Mouse (Mus musculus) c-Kit-positive CD71-negative TER-119-negative erythroid progenitor cells, embryonic 14.5 days (primary cell): ENCODE data around the gene Ehd2.

ENCODE experiments used
- DNase-seq: peaks from one replicate; pipeline ENCODE4 v3.0.0-alpha.2; 2013; ENCODE audit warnings: low read depth

Gene Ehd2

DNA sequence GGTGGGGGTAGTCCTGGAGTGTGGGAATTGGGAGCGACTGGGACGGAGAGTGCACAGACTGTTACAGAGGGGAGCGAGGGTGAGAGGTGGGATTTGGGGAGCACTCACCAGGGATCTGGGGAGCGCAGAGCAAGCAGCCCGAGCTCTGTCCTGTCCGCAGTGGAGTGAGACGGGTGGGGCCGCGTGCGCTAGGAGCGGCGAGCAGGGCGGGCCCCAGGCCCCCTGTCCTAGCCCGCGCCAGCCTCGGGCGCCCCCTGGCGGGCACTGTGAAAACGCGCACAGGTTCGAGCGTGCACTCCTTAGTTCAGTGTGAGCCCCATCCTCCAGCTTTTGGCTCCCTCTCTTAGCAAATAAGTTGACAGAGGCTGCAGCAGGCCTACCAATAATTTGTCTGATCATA is at the start of gene Ehd2:
Gene Ehd2 (minus strand): TSS at position 256 of the 400 bp plus-strand sequence.
- peak; percentile 62 for DNase-seq

GRCm38 (mm10) chr7:16015384-16015783 is 48.0 kb upstream of the Ehd2 start:
- DNase-seq: no peak

DNA sequence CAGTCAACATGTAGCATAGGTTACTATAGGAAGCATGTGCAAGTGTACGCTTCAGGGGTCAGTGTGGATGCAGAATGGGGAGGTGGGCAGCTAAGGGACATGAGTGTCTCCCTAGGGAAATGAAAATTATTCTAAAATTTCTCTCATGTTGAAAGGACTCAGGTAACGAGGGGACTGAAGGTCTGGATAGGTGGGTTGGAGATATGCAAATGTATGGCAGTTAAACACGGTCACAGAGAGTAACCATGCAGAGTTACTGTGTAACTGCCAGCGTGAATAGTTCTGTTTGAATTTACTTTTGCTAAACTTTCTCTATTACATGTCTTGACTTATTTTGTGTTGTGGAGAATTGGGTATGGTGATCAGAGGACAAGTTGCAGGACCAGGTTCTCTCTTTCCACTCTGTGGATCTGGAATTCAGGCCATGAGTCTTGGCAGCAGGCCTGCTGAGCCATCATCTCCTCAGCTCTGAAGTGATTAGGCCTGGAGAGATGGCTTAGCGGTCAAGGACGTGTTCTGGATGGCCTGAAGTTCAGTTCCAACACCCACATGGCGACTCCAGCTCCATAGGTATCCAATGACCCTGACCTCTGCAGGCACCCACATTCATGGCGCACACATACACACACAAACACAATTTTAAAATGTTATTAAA is 47.3 kb upstream of the Ehd2 start:
- no peak for DNase-seq

DNA sequence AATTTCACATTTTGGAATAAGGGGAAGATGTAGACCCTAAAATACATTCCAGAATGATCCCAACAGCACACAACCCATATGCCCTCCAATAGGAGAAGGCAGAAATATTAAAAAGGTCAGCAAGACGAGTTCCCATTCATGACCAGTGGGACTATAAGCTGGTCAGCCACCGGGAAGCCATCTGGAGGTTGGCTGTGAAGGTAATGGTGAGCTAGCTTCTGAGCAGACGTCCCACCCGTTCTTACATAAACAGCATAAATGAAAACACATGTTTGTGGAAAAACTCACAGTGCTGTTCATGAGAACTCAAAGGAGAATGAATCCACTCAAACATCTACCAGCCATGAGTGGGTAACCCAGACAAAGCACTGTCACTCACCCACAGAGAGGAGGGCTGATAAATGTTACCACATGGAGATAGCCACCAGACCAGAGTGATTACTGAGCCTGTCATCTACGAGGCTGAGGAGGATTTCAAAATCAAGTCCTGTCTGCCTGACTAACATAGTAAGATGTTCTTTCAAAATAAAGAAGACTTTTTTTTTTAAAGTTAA is 46.4 kb upstream of the Ehd2 start:
- no peak for DNase-seq

DNA sequence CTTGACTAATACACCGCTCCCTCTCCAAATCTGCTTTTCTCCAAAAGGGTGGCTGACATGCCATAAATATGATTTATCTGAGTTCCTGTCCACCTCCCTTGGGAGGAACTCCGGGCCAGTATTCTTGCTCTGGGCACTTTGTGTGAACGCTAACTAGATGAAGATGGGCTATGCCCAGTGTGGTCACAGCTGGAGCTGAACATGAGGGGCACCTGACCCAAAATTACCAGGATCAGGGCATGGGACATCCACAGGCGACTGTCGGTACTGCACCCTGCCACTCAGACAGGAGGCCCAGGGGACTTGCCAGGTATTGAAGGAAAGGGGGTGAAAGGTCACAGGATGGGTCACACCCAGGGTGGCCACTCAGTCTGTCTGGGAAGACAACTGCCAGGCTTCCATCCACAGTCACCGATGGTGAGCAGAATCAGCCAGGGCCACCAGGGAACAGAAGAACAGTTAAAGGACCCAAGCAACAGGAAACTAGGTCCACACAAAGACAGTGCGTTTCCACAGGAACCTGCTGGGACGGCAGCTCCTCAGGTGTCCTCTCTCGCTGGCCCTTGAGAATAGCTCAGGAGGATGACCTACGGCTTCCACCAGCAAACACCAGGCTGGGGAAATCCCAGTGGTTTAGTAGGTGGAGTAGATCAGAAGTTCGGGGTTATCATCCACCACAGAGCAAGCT is 45.4 kb upstream of the Ehd2 start:
- DNase-seq: no peak

GRCm38 (mm10) chr7:16011418-16012085 is 44.2 kb upstream of the Ehd2 start:
- DNase-seq: no peak

- no peak for DNase-seq
These were observed 43.3 kb upstream of the Ehd2 start for GRCm38 (mm10) chr7:16010649-16011048.

DNA sequence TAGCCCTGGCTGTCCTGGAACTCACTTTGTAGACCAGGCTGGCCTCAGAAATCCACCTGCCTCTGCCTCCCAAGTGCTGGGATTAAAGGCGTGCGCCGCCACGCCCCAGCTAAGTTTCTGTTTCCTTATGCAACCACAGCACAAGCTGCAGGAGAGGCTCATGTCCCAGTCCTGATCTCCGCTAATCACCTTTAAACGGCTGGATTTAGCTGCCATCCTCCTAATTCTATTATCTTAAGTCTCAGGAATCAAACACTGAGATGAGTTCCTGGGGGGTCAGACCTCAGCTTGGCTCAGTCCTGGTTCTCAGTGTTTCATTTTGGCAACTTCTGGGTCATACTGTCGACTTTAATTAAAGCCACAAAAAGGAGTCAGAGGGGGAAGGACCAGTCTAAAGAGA is 42.3 kb upstream of the Ehd2 start:
- DNase-seq: no peak

DNA sequence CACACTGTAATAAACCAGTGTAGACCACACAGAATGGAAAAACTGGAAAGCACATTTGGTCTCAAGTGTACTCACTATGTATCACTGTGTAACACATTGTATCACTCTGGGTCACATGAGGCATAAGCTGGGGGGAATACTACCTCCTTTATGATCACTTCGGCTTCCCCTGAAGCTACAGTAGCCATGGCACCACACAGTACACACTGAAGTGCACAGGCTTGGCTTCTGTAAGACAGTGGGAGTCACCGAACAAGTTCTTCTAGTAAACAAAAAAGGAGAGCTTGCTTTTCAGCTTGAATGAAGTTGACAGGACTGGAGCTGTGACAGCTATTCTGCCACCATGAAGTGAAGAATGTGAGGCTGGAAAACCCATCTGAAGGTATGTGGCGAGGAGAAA is 37.7 kb upstream of the Ehd2 start:
- DNase-seq: no peak

- DNase-seq: no peak
These were observed 37.0 kb upstream of the Ehd2 start for GRCm38 (mm10) chr7:16004177-16004856.

- DNase-seq: no peak
These were observed 35.7 kb upstream of the Ehd2 start for GRCm38 (mm10) chr7:16003032-16003431.

DNA sequence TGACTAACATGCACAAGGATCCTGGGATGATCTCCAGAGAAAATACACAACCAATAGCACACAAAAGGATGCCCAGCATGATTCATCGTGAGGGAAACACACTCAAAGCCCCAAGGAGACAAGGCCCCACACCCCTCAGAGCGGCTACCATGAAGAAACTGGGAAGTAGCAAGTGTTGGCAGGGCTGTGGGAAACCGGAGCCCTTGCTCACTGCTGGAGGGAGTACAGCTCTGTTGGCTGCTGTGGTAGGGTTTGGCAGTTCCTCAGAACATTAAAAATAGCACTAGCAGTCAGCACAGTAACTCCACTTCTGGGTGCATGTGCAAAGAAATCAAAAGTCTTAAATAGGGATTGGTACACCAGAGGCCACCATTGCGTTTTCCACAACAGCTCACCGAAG is 34.8 kb upstream of the Ehd2 start:
- DNase-seq: no peak

- no peak for DNase-seq
These were observed 34.3 kb upstream of the Ehd2 start for GRCm38 (mm10) chr7:16001691-16002090.

- DNase-seq: no peak
These were observed 26.4 kb upstream of the Ehd2 start for GRCm38 (mm10) chr7:15993789-15994188.

- DNase-seq: no peak
These were observed 25.8 kb upstream of the Ehd2 start for GRCm38 (mm10) chr7:15993152-15993551.

DNA sequence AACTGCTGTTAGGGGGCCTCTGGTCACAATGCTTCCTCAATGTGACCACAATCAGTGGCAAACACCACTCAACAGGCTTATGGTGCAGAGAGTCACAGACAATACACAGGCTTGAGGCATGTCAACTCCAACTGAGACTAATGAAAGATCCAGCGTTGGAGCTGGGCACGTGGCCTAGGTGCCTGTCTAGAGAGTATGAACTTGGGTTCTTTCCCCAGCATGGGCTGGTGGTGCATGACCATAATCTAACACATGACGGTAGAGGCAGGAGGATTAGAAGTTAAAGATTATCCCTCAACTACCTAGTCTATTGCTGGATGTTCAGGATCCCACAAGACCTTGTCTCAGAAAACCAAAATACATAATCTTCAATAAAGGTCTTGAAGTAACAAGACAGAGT is 24.4 kb upstream of the Ehd2 start:
- DNase-seq: no peak

DNA sequence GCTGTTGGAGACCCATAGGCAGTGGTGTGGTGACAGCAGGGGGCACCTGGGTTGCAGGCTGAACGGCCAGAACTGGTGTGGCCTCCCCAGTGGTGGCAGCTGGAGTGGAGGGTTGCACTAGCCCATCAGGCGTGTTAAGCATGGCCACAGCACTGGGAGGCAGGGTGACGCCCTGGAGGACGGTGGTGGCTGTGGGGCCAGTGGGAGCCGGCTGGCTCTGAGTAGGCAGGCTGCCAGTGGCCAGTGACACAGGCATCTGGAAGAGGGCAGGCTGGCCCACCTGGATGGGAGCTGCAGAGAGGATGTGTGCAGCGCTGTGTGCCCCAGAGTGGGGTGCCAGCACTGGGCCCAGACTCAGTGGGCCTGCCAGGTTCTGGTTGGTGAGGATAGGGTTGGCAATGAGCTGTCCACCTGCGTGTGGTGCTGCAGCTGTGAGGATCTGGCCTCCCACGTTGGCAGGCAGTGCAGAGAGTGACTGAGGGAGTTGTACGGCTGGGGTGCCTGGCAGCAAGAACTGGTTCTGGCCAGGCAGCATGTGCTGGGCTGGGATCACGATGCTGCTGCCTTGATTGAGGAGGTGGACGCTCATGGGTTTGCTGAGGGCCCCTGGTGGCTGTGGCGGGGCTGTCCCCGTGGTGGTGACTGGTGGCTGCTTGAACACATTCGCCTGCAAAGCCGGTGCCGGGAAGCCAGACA is 20.4 kb upstream of the Ehd2 start:
- no peak for DNase-seq

GRCm38 (mm10) chr7:15982729-15983407 is 15.5 kb upstream of the Ehd2 start:
- peak; percentile 50 for DNase-seq

GRCm38 (mm10) chr7:15981538-15981937 is 14.2 kb upstream of the Ehd2 start:
- DNase-seq: no peak

DNA sequence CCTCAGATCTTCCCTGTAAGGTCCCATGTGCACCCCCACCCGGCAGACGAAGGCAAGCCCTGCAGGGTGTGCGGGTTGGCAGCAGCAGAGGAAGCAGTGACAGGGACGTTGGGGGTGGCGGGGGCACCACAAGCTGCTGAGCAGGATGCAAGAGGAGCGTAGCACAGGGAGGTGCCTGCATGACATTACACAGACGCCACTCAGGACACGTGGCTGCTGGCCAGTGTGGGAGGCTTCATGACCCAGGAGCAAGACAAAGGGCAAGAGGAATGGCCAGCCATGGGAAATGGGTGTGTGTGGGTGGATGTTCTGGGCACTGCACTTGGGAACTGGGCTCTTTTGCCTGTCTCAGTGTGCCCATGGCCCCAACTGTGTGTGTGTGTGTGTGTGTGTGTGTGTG is 12.9 kb upstream of the Ehd2 start:
- DNase-seq: no peak

DNA sequence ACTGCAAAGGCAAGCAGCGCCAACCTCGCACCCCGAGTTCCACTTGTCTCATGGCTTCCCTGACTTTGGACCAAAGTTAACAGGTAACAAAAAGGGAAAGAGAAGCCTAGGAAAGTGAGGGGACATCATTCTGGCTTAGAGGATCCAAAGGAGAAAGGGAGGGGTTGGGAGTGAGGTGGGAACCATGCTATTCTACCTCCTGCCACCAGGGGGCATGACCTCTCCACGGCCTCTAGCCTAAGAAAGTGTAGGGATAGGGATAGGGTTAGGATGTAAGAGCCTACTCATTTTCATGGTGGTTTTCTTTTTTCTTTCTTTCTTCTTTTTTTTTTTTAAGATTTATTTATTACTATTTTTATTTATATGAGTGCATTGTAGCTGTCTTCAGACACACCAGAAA is 8.5 kb upstream of the Ehd2 start:
- no peak for DNase-seq
